Mouse (Mus musculus): ENCODE measurements at regions not wholly inside any gene's neighbourhood (a gene's known extent, or its start where the extent isn't known, plus 50 kb on each side); places are given as distances from the start of the nearest gene placed in this dataset.

DNA sequence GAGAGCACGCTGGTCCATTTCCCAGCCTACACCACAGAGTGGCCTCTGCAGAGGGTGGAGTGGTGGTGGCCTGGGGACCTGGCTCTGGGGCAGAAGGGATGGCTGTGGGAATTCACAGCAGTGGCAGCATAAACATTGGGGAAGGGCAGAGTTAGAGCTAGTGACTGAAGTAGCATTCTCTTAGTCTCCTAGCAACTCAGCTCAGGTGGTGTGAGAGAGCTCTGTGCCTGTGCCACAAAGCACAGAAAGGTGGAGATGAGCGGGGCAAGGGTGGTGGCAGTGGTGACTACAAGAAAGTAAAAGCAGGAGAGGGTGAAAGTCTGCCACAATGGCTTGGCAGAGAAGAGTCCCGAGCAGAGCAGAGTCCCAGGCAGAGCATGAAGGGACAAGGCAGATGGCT, 140.3 kb upstream of the Pfn2 start:
- Histone ChIP-seq H3K36me3 (ENCODE audit: control insufficient read depth) (no peaks in the 10 kb centered on the region), H3K27me3 (ENCODE audit: control insufficient read depth) (no peaks in the 10 kb centered on the region), H3K4me1 (ENCODE audit: control insufficient read depth) (no peaks in the 10 kb centered on the region), H3K4me3 (replicated peaks) (no peak overlapping the region), H3K9me3 (ENCODE audit: control insufficient read depth, low read length) (no peaks in the 10 kb centered on the region)
- TF ChIP-seq TAL1 (IDR thresholded peaks at IDR 0.05; ENCODE audit: low read length) (no peak), GATA1 (IDR thresholded peaks at IDR 0.05; ENCODE audit: low read length) (no peak)

DNA sequence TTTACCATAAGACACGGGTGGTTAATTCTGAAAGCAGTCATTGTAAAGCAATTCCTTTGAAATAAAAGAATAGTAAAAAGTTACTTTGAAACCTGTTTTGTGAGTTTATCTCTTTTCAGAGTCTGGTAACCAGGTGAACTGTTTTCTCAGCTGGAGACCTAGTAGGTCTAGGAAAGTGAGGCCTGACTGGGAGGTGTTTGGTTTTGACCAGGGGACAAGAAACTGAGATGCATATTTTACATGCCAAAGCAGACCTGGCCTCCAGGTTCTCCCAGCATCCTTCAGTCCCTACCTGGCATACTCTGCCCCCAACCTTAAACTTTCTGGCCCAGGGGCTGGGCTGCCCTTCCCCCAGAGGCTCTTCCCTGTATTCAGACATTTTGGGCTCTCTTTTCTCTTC, 142.9 kb upstream of the Pfn2 start:
- Histone ChIP-seq H3K4me1 (ENCODE audit: control insufficient read depth) (no peaks in the 10 kb centered on the region), H3K9me3 (ENCODE audit: control insufficient read depth, low read length) (no peaks in the 10 kb centered on the region), H3K36me3 (ENCODE audit: control insufficient read depth) (no peaks in the 10 kb centered on the region), H3K4me3 (replicated peaks) (no peak overlapping the region), H3K27me3 (ENCODE audit: control insufficient read depth) (no peaks in the 10 kb centered on the region)
- TF ChIP-seq TAL1 (IDR thresholded peaks at IDR 0.05; ENCODE audit: low read length) (no peak), GATA1 (IDR thresholded peaks at IDR 0.05; ENCODE audit: low read length) (no peak)

DNA sequence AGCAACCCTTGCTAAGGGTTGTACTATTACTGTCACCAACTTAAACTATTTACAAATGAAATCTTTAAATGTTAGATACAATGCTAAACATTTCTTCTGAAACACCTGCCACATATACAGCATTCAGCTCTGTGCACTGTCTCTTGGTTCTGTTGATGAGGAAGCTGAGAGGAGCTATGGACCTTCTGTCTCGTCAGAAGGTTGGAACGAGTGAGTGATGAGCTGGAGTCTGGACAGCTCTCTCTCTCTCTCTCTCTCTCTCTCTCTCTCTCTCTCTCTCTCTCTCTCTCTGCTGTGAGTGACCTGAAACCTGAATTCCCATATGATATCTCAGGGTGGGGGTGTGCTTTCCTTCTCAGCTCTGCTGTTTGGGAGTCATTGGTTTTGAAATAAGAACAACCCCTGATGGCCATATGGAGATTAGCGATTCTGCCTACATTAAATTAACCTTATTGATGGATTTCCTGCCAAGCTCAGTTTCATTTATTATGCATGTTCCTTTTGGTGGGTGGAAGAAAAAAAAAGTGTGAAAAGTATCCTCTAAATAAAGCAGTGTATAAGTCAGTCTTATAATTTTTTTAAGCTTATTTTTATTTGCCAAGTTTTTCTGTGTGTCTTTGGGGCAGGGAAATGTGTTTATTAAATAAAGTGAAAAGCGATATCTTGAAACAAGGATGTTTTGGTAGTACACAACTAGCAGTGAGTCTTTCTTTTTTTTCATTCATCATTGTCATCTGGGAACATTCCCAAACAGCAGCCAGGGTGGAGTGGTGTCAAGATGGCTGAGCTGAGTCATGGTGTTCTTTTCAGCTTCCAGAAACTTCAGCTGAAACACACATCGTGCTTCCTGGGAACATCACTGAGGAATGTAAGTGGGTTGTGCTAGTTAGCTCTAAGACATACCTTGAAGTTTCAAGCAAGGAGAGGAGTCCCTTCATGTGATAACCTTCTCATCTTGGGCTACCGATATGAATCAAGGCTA, 150.5 kb upstream of the Pfn2 start:
- Histone ChIP-seq H3K4me3 (replicated peaks) (no peak overlapping the region), H3K36me3 (ENCODE audit: control insufficient read depth) (no peaks in the 10 kb centered on the region), H3K9me3 (ENCODE audit: control insufficient read depth, low read length) (no peaks in the 10 kb centered on the region), H3K27me3 (ENCODE audit: control insufficient read depth) (no peaks in the 10 kb centered on the region), H3K4me1 (ENCODE audit: control insufficient read depth) (no peaks in the 10 kb centered on the region)
- no peak for TF ChIP-seq GATA1 (IDR thresholded peaks at IDR 0.05; ENCODE audit: low read length)
- TF ChIP-seq TAL1 (IDR thresholded peaks at IDR 0.05; ENCODE audit: low read length): no peak

DNA sequence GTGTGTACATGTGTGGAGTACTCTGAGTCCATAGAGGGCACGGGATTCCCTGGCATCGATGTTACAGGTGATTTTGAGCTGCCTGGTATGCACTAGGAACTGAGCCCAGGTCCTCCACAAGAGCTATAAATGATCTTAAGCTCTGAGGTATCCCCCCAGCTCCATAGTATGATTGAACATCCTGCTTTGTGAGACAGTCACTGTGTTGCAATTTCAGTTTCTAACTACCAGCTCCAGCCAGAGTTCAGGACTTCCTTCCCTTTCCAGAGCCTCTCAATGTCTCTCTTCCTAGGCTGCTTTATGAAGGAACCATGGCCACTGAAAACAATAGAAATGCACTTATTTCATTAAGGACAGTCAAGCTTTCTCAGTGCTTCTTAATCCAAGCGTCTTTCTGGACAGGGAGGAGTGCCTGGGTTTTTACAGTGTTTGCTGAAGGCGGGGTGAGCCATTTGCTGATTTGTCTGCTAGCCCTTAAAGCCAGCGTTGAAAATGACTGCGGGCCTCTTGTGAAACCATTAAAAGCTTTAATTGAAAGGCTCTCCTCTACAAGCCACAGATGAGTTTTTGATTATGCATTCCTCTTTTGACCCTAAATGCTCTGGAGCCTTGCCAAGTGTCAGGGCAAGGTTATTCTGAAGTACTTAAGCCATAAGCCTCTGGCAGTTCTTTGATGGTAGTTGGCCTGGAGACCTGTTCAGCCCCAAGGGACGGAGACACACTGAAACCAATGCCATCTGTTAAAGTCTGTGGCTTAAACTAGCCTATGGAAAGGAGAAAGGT, 155.1 kb upstream of the Pfn2 start:
- Histone ChIP-seq H3K4me1 (ENCODE audit: control insufficient read depth) (no peaks in the 10 kb centered on the region), H3K4me3 (replicated peaks) (no peak overlapping the region)
- TF ChIP-seq GATA1 (IDR thresholded peaks at IDR 0.05; ENCODE audit: low read length): no peak
- no peak for TF ChIP-seq TAL1 (IDR thresholded peaks at IDR 0.05; ENCODE audit: low read length)

DNA sequence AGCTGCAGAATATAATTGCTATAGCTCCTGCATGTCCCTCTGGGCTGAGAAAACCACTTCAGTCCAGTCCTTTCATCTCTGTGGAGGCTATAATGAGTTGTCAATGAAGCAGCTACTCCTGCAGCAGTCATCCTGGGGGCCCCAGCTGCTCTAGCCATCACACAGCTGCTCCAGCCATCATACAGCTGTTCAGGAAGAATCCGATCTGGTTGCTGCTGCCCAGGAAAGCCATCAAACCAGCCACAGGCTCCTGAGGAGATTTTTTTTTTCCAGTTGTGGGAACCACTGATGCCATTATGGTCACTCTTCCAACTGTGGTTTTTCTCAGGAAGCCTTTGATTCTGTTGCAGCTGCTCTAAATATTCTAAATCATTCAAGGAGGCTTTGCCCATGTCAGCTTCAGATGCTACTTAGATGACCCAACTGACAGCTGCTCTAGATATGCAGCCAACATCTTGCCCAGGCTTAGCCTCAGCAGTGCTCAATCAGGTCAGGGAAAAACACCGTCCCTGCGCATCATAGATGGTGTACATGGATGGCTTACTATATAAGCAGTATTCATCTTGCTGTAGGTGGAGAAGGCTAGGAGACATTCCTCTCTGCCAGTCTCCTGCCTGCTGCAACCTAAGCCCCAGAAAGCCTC, 177.0 kb upstream of the Pfn2 start:
- Histone ChIP-seq H3K9me3 (ENCODE audit: control insufficient read depth, low read length) (no peaks in the 10 kb centered on the region), H3K27me3 (ENCODE audit: control insufficient read depth) (no peaks in the 10 kb centered on the region), H3K36me3 (ENCODE audit: control insufficient read depth) (no peaks in the 10 kb centered on the region), H3K4me1 (ENCODE audit: control insufficient read depth) (no peaks in the 10 kb centered on the region), H3K4me3 (replicated peaks) (no peak overlapping the region)
- TF ChIP-seq GATA1 (IDR thresholded peaks at IDR 0.05; ENCODE audit: low read length) (no peak), TAL1 (IDR thresholded peaks at IDR 0.05; ENCODE audit: low read length) (no peak)

More for the DNA sequence above, 155.1 kb upstream of the Pfn2 start:
- no peaks in the 10 kb centered on the region for H3K27me3 ChIP-seq (ENCODE audit: control insufficient read depth)
- no peaks in the 10 kb centered on the region for H3K9me3 ChIP-seq (ENCODE audit: control insufficient read depth, low read length)
- H3K36me3 ChIP-seq (ENCODE audit: control insufficient read depth): no peaks in the 10 kb centered on the region

DNA sequence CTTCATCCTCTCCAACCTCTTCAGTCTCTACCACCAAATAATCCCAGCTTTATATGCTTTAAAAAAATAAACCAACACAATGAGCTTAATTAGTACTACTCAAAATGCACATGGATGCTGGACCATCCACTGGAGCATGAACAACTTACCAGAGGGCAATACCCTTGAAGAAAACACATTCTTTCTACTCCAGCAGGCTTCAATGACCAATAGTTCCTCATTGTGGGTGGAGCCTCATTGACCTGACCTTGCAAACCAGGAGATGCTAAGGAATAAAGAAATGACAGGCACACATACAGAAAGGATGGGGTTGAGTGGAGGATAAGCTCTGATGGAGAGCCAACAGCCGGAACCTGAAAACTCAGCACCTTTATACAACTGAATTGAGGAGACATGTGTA, 201.7 kb upstream of the Pfn2 start:
- Histone ChIP-seq H3K27me3 (ENCODE audit: control insufficient read depth) (no peaks in the 10 kb centered on the region), H3K9me3 (ENCODE audit: control insufficient read depth, low read length) (no peaks in the 10 kb centered on the region), H3K4me1 (ENCODE audit: control insufficient read depth) (peaks cover 5% of the 10 kb centered on the region), H3K36me3 (ENCODE audit: control insufficient read depth) (no peaks in the 10 kb centered on the region), H3K4me3 (replicated peaks) (no peak overlapping the region)
- no peak for TF ChIP-seq GATA1 (IDR thresholded peaks at IDR 0.05; ENCODE audit: low read length)
- TF ChIP-seq TAL1 (IDR thresholded peaks at IDR 0.05; ENCODE audit: low read length): no peak

DNA sequence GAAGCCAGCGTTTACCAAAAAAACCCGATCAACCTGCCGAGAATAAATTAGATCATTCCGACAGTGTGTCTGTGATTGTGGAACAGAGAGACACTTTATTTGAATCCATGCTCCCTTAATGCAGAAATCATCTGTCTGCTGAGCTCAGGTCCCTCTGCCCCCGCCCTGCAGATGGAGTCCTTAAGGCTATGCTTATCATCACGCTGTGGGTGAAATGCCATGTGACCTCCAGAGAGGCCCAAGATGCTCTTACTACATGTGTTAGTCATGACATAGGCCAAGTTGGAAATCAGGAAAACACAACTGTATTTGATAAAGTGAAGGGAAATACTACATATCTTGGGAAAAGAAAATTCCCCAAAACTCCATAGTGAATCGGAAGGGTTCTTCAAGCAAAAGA, 206.8 kb upstream of the Pfn2 start:
- no peaks in the 10 kb centered on the region for H3K36me3 ChIP-seq (ENCODE audit: control insufficient read depth)
- no peaks in the 10 kb centered on the region for H3K27me3 ChIP-seq (ENCODE audit: control insufficient read depth)
- no peaks in the 10 kb centered on the region for H3K9me3 ChIP-seq (ENCODE audit: control insufficient read depth, low read length)
- no peak overlapping the region for H3K4me3 ChIP-seq (replicated peaks)
- peaks cover 33% of the 10 kb centered on the region for H3K4me1 ChIP-seq (ENCODE audit: control insufficient read depth)
- TF ChIP-seq GATA1 (IDR thresholded peaks at IDR 0.05; ENCODE audit: low read length): no peak
- no peak for TF ChIP-seq TAL1 (IDR thresholded peaks at IDR 0.05; ENCODE audit: low read length)

DNA sequence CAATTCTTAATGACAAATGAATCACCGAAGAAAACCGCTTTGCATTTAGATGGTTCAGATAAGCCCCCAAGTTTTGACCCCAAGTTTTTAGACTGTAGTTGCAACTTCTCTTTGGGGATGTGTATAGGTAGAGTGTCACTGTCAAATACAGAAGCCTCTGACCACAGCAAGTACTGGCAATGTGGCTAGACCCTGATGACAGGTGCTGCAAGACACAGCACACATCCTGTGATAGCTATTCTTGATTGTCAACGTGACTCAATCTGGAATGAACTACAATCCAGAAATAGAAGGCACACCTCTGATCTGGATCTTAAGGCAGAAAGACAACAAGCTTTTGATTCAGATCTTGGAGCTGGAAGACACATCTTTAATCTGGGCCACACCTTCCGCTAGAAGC, 207.3 kb upstream of the Pfn2 start:
- no peak for TF ChIP-seq GATA1 (IDR thresholded peaks at IDR 0.05; ENCODE audit: low read length)
- TF ChIP-seq TAL1 (IDR thresholded peaks at IDR 0.05; ENCODE audit: low read length): no peak
- Histone ChIP-seq H3K36me3 (ENCODE audit: control insufficient read depth) (no peaks in the 10 kb centered on the region), H3K4me1 (ENCODE audit: control insufficient read depth) (peaks cover 33% of the 10 kb centered on the region), H3K9me3 (ENCODE audit: control insufficient read depth, low read length) (no peaks in the 10 kb centered on the region), H3K27me3 (ENCODE audit: control insufficient read depth) (no peaks in the 10 kb centered on the region), H3K4me3 (replicated peaks) (no peak overlapping the region)

Data from erythroblast, embryonic 14.5 days (primary cell).